ENCODE assay signal across 25 mouse cellular contexts in genomic region chr14:50765736-50766135, GRCm38 (mm10). TPM values are rescaled to one million over a fixed set of nuclear protein-coding genes. Genes with fewer than 3 reads are reported as not detected.
"Had no signal": no experiment of that assay in that cellular context is flagged by ENCODE, and none has a peak within 500 bp of the region (broad histone marks: within the 10 kb centered on the region; RNA-seq: fewer than 3 reads in every experiment).

No protein-coding gene starts in this region.

- DNase-seq: kidney, postnatal 10 days; kidney, postnatal 4 days; liver; liver, embryonic 13.5 days; liver, postnatal 0 days; lung, postnatal 14 days; retina, postnatal 1 day; right cerebral cortex, postnatal 4 days; spleen, adult 18-20 months; thymus, adult 18-20 months; thymus, postnatal 25 days had no signal

- H3K9me3 ChIP-seq: limb, embryonic 12.5 days; liver, embryonic 13.5 days; lung, embryonic 15.5 days; megakaryocyte, embryonic 14.5 days; midbrain, embryonic 12.5 days; neural tube, embryonic 15.5 days had no signal

- H3K27me3 ChIP-seq: limb, embryonic 12.5 days; liver, embryonic 13.5 days; lung, embryonic 15.5 days; megakaryocyte, embryonic 14.5 days; midbrain, embryonic 12.5 days; neural tube, embryonic 15.5 days had no signal

- H3K27ac ChIP-seq: layer of hippocampus, adult 2 months; limb, embryonic 12.5 days; liver, embryonic 13.5 days; lung, embryonic 15.5 days; macrophage; midbrain, embryonic 12.5 days; neural tube, embryonic 15.5 days had no signal

- H3K4me2 ChIP-seq: limb, embryonic 12.5 days; liver, embryonic 13.5 days; lung, embryonic 15.5 days; midbrain, embryonic 12.5 days; neural tube, embryonic 15.5 days had no signal

- H3K4me1 ChIP-seq: limb, embryonic 12.5 days; liver, embryonic 13.5 days; lung, embryonic 15.5 days; megakaryocyte, embryonic 14.5 days; midbrain, embryonic 12.5 days; neural tube, embryonic 15.5 days had no signal

- H3K9ac ChIP-seq: limb, embryonic 12.5 days; liver, embryonic 13.5 days; liver, postnatal 0 days; lung, embryonic 15.5 days; midbrain, embryonic 12.5 days; neural tube, embryonic 15.5 days had no signal

- H3K4me3 ChIP-seq: layer of hippocampus, adult 2 months; limb, embryonic 12.5 days; liver, embryonic 13.5 days; lung, embryonic 15.5 days; megakaryocyte, embryonic 14.5 days; midbrain, embryonic 12.5 days; myocyte; neural tube, embryonic 15.5 days had no signal

- ATAC-seq: liver, postnatal 0 days had no signal

RNA-seq across cellular contexts. Expression of gene Olfr749, which starts 20.8 kb away (rescaled TPM):
- total RNA-seq: layer of hippocampus, adult 2 months; layer of hippocampus, postnatal 10 days; left cerebral cortex, postnatal 36 days; midbrain, postnatal 0 days had no signal
- polyA plus RNA-seq: kidney, embryonic 14.5 days; limb, embryonic 12.5 days; liver, embryonic 13.5 days; liver, postnatal 0 days; lung, embryonic 15.5 days; macrophage; midbrain, embryonic 12.5 days; midbrain, postnatal 0 days; myocyte; neural tube, embryonic 11.5 days; neural tube, embryonic 15.5 days; stomach, embryonic 14.5 days had no signal

RNA-seq across cellular contexts. Expression of gene Ccnb1ip1, which starts 41.8 kb away (rescaled TPM):
- total RNA-seq: layer of hippocampus, adult 2 months; layer of hippocampus, postnatal 10 days; left cerebral cortex, postnatal 36 days; midbrain, postnatal 0 days had no signal
- polyA plus RNA-seq: kidney, embryonic 14.5 days; limb, embryonic 12.5 days; liver, embryonic 13.5 days; liver, postnatal 0 days; lung, embryonic 15.5 days; macrophage; midbrain, embryonic 12.5 days; midbrain, postnatal 0 days; neural tube, embryonic 11.5 days; neural tube, embryonic 15.5 days; stomach, embryonic 14.5 days had no signal

RNA-seq across cellular contexts. Expression of gene Olfr748, which starts 58.6 kb away (rescaled TPM):
- total RNA-seq: layer of hippocampus, adult 2 months; layer of hippocampus, postnatal 10 days; left cerebral cortex, postnatal 36 days; midbrain, postnatal 0 days had no signal
- polyA plus RNA-seq: kidney, embryonic 14.5 days; limb, embryonic 12.5 days; liver, embryonic 13.5 days; liver, postnatal 0 days; lung, embryonic 15.5 days; macrophage; midbrain, embryonic 12.5 days; midbrain, postnatal 0 days; myocyte; neural tube, embryonic 11.5 days; neural tube, embryonic 15.5 days; stomach, embryonic 14.5 days had no signal
